Mouse (Mus musculus) myocyte (in vitro differentiated cells): Measurements from ENCODE around the gene Slc51a.
"Not testable (repeated sequence)": the region's sequence is repeated elsewhere in the genome, so short reads cannot be mapped to it uniquely, and the experiment has no call there.

Source experiments
- E2F4 ChIP-seq: IDR thresholded peaks from one replicate; pipeline ENCODE4 v1.6.1; 2011; ENCODE audit warnings: mild to moderate bottlenecking, control low read depth, moderate library complexity; ENCODE audit not compliant: insufficient read depth
- MAX ChIP-seq: IDR thresholded peaks from one replicate; pipeline ENCODE4 v1.6.1; 2011; ENCODE audit warnings: low read depth, mild to moderate bottlenecking, control low read depth
- MYOD1 ChIP-seq, 3 experiments: IDR thresholded peaks; one replicate each; pipeline ENCODE4 v1.6.1; 2011; ENCODE audit warnings: control low read depth in 2 of 3, low read depth in 2 of 3, mild to moderate bottlenecking in 2 of 3, moderate library complexity in 1 of 3; ENCODE audit not compliant: insufficient read length in 2 of 3, control insufficient read depth in 1 of 3
- MYOG ChIP-seq, 3 experiments: IDR thresholded peaks; one replicate each; pipeline ENCODE4 v1.6.1; 2011; ENCODE audit warnings: control low read depth in 2 of 3, low read depth in 2 of 3, mild to moderate bottlenecking in 2 of 3; ENCODE audit not compliant: insufficient read length in 2 of 3, control insufficient read depth in 1 of 3, insufficient read depth in 1 of 3
- POLR2A ChIP-seq: IDR thresholded peaks from one replicate; pipeline ENCODE4 v1.6.1; 2011; ENCODE audit warnings: low read depth, mild to moderate bottlenecking, control low read depth, moderate library complexity; ENCODE audit not compliant: insufficient read length
- POLR2AphosphoS2 ChIP-seq: IDR thresholded peaks from one replicate; pipeline ENCODE4 v1.6.1; 2011; ENCODE audit warnings: low read depth, control low read depth; ENCODE audit not compliant: insufficient read length
- SRF ChIP-seq: IDR thresholded peaks from one replicate; pipeline ENCODE4 v1.6.1; 2011; ENCODE audit warnings: low read depth; ENCODE audit not compliant: control insufficient read depth, insufficient read length
- TCF12 ChIP-seq: IDR thresholded peaks from one replicate; pipeline ENCODE4 v1.6.1; 2011; ENCODE audit warnings: mild to moderate bottlenecking, control low read depth; ENCODE audit not compliant: poor library complexity, insufficient read depth, severe bottlenecking
- USF1 ChIP-seq: IDR thresholded peaks from one replicate; pipeline ENCODE4 v1.6.1; 2011; ENCODE audit warnings: low read depth, mild to moderate bottlenecking, control low read depth, moderate library complexity

DNA sequence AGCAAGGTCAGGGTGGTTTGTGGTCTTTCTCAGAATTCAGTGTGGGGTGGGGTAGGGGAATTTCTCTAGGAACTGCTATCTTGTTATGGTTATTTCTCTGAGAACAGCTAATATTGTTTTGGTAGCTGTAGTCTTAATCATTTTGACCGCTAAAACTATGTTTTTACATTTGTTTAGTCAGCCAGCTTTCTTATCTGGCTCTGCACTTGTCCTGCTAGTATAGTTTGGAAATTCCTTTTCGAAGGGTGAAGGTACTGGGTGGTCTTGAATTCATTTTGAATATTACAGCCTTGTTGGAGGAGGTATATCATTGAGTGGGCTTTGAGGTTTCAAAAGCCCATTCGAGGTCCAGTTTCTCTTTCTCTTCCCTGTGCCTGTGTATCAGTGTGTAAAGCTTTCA, 43.1 kb downstream of the Slc51a start:
- not testable (repeated sequence) for TF ChIP-seq MYOD1 (IDR thresholded peaks at IDR 0.05; ENCODE audit: control insufficient read depth in 1 of 3, insufficient read length in 2 of 3, low read depth in 2 of 3); POLR2AphosphoS2; TCF12; MAX; POLR2A; E2F4; USF1; MYOG (IDR thresholded peaks at IDR 0.05; ENCODE audit: control insufficient read depth in 1 of 3, insufficient read depth in 1 of 3, insufficient read length in 2 of 3, low read depth in 2 of 3); SRF
